Mouse (Mus musculus) neural tube, embryonic 14.5 days (tissue): ENCODE results near the gene Arfrp1. TPM values are rescaled to one million over a fixed set of nuclear protein-coding genes. Genes with fewer than 3 reads are reported as not detected.

Source experiments
- ATAC-seq: fragments of 200-750 bp; cut with Nextera tagmentation; 2 replicates; pipeline ENCODE4 v1.8.0; 2017; ENCODE audit warnings: low read depth, mild to moderate bottlenecking, moderate TSS enrichment, moderate library complexity
- H3K27ac ChIP-seq: fragments of 300-500 bp; sonication (generic); 2 replicates; pipeline ENCODE4 v1.5.1; 2014; ENCODE audit warnings: low read depth, mild to moderate bottlenecking, control low read depth, low read length, moderate library complexity, mixed read lengths
- H3K27me3 ChIP-seq: fragments of 300-500 bp; sonication (generic); 2 replicates; pipeline ENCODE4 v1.6.1; 2014; ENCODE audit warnings: low read length; ENCODE audit not compliant: control insufficient read depth, insufficient read depth
- H3K36me3 ChIP-seq: fragments of 300-500 bp; sonication (generic); 2 replicates; pipeline ENCODE4 v1.6.1; 2014; ENCODE audit warnings: low read length, mixed read lengths; ENCODE audit not compliant: control insufficient read depth, insufficient read depth
- H3K4me1 ChIP-seq: fragments of 300-500 bp; sonication (generic); 2 replicates; pipeline ENCODE4 v1.6.1; 2014; ENCODE audit warnings: low read length; ENCODE audit not compliant: control insufficient read depth, insufficient read depth
- H3K4me2 ChIP-seq: fragments of 300-500 bp; sonication (generic); 2 replicates; pipeline ENCODE4 v1.6.1; 2014; ENCODE audit warnings: mild to moderate bottlenecking, low read depth, low read length, control low read depth
- H3K4me3 ChIP-seq: fragments of 300-500 bp; sonication (generic); 2 replicates; pipeline ENCODE4 v1.5.1; 2014; ENCODE audit warnings: low read depth, low read length, control low read depth, mixed read lengths
- H3K9ac ChIP-seq: fragments of 300-500 bp; sonication (generic); replicated peaks from 2 replicates; pipeline ENCODE4 v1.6.1; 2014; ENCODE audit warnings: low read depth, mild to moderate bottlenecking, control low read depth, low read length, mixed read lengths
- H3K9me3 ChIP-seq: fragments of 300-500 bp; sonication (generic); 2 replicates; pipeline ENCODE4 v1.6.1; 2016; ENCODE audit warnings: low read length; ENCODE audit not compliant: control insufficient read depth
- WGBS: fragments of 180-500 bp; shearing (Covaris S2); extraction: QIAGEN DNeasy Blood & Tissue Kit; methylation state at CpG from one replicate; pipeline ENCODE4 v1.1.7; 2014; 5-methylcytosine and 5-hydroxymethylcytosine counted together
- polyA plus RNA-seq: library from polyadenylated mRNA; unstranded; fragments of >200 nt; fragmentation: Nextera tagmentation; extraction: Ambion mirVana; gene quantifications from 2 replicates; pipeline ENCODE4 v1.2.1, GENCODE M21; 2014

Arfrp1 gene
- polyA plus RNA-seq, 1 experiment from 2014 or later = 66.0 TPM

- 95% methylated on average over 5 of the region's 5 CpGs for WGBS
Observed at GRCm38 (mm10) chr2:181381107-181381506, 15.9 kb upstream of the Arfrp1 start.

GRCm38 (mm10) chr2:181380251-181380650 is 15.0 kb upstream of the Arfrp1 start:
- Histone ChIP-seq H3K4me1 (no peaks in the 10 kb centered on the region), H3K27me3 (no peaks in the 10 kb centered on the region), H3K9ac (no peak overlapping the region), H3K4me3 (no peak overlapping the region), H3K9me3 (no peaks in the 10 kb centered on the region), H3K27ac (no peak overlapping the region), H3K4me2 (no peak overlapping the region), H3K36me3 (peaks cover 44% of the 10 kb centered on the region)
- WGBS = 92% methylated on average over 5 of the region's 5 CpGs
- ATAC-seq = no peak

More at GRCm38 (mm10) chr2:181381107-181381506, 15.9 kb upstream of the Arfrp1 start:
- no peak overlapping the region for H3K27ac ChIP-seq
- no peaks in the 10 kb centered on the region for H3K9me3 ChIP-seq
- peaks cover 51% of the 10 kb centered on the region for H3K36me3 ChIP-seq
- H3K4me2 ChIP-seq = no peak overlapping the region
- no peak overlapping the region for H3K9ac ChIP-seq
- no peak for ATAC-seq
- no peaks in the 10 kb centered on the region for H3K27me3 ChIP-seq
- no peaks in the 10 kb centered on the region for H3K4me1 ChIP-seq
- H3K4me3 ChIP-seq = no peak overlapping the region

GRCm38 (mm10) chr2:181379778-181380177 is 14.6 kb upstream of the Arfrp1 start, which contains the start of gene Lime1:
TSS of gene Lime1 (plus strand) at chr2:181380078.
- H3K27ac ChIP-seq = no peak within 1 kb of the TSS
- H3K27me3 ChIP-seq = no peaks in the 10 kb centered on the region
- H3K4me1 ChIP-seq = no peaks in the 10 kb centered on the region
- no peak for ATAC-seq
- H3K36me3 ChIP-seq = peaks cover 39% of the 10 kb centered on the region
- no peaks in the 10 kb centered on the region for H3K9me3 ChIP-seq
- no peak within 1 kb of the TSS for H3K4me3 ChIP-seq
- 98% methylated on average over 12 of the region's 12 CpGs for WGBS
- no peak within 1 kb of the TSS for H3K9ac ChIP-seq
- H3K4me2 ChIP-seq = no peak within 1 kb of the TSS

DNA sequence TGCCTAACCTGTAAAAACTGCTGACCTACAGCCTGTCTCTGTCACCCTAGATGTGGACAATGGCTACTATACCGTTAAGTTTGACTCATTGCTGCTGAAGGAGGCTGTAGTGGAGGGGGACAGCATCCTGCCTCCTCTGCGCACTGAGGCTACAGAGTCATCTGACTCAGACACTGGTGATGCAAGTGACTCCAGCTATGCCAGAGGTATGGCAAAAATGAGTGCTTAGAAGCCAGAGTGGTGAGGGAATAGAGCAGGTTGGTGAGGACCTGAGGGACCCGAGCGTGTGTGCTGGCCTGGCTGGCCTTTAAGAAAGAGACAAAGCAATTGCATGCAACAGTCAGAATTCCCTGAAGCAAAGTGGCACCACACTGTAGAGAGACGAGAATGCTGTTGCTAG is 13.5 kb upstream of the Arfrp1 start:
- H3K27me3 ChIP-seq = no peaks in the 10 kb centered on the region
- H3K9me3 ChIP-seq = no peaks in the 10 kb centered on the region
- no peak overlapping the region for H3K27ac ChIP-seq
- no peaks in the 10 kb centered on the region for H3K4me1 ChIP-seq
- WGBS = 94% methylated on average over 5 of the region's 5 CpGs
- no peak overlapping the region for H3K4me2 ChIP-seq
- H3K4me3 ChIP-seq = no peak overlapping the region
- H3K36me3 ChIP-seq = peaks cover 38% of the 10 kb centered on the region
- H3K9ac ChIP-seq = no peak overlapping the region
- ATAC-seq = no peak

GRCm38 (mm10) chr2:181377230-181377629 is 12.0 kb upstream of the Arfrp1 start:
- H3K27me3 ChIP-seq = no peaks in the 10 kb centered on the region
- no peak overlapping the region for H3K27ac ChIP-seq
- no peak overlapping the region for H3K4me3 ChIP-seq
- 89% methylated on average over 2 of the region's 2 CpGs for WGBS
- no peak overlapping the region for H3K4me2 ChIP-seq
- H3K9ac ChIP-seq = no peak overlapping the region
- H3K9me3 ChIP-seq = no peaks in the 10 kb centered on the region
- no peak for ATAC-seq
- H3K4me1 ChIP-seq = no peaks in the 10 kb centered on the region
- H3K36me3 ChIP-seq = peaks cover 24% of the 10 kb centered on the region

DNA sequence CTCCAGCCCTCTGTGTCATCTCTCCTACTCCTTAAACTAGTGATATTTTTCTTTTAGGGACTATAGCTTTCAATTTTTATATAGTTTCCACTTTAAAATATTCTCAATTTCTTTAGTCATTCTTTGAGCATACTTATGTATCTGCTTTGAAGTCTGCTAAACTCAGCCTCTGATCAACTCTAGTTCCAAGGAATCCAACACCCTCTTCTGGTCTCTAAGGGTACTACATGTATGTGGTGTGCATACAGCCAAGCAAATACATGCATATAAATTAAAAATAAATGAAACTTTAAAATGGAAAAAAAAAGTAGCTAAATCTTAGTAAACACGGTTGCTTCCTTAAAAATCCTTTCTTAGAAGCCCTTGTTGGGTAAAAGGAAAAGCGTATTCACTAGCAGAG is 10.6 kb upstream of the Arfrp1 start:
- 97% methylated on average over 2 of the region's 2 CpGs for WGBS
- Histone ChIP-seq H3K9ac (no peak overlapping the region), H3K36me3 (peaks cover 16% of the 10 kb centered on the region; the same call in 1 of the 2 replicates), H3K4me2 (no peak overlapping the region), H3K27ac (no peak overlapping the region), H3K4me3 (no peak overlapping the region), H3K4me1 (no peaks in the 10 kb centered on the region), H3K27me3 (no peaks in the 10 kb centered on the region), H3K9me3 (no peaks in the 10 kb centered on the region)
- no peak for ATAC-seq

GRCm38 (mm10) chr2:181370001-181370400 is 4.8 kb upstream of the Arfrp1 start:
- Histone ChIP-seq H3K9ac (no peak overlapping the region), H3K4me2 (no peak overlapping the region), H3K4me3 (no peak overlapping the region), H3K27ac (no peak overlapping the region), H3K9me3 (no peaks in the 10 kb centered on the region), H3K4me1 (peaks cover 24% of the 10 kb centered on the region), H3K36me3 (0 out of 2 replicates have a peak, but pooled peaks cover 10% of the 10 kb centered on the region), H3K27me3 (no peaks in the 10 kb centered on the region)
- WGBS = 98% methylated on average over 5 of the region's 5 CpGs
- ATAC-seq = no peak

DNA sequence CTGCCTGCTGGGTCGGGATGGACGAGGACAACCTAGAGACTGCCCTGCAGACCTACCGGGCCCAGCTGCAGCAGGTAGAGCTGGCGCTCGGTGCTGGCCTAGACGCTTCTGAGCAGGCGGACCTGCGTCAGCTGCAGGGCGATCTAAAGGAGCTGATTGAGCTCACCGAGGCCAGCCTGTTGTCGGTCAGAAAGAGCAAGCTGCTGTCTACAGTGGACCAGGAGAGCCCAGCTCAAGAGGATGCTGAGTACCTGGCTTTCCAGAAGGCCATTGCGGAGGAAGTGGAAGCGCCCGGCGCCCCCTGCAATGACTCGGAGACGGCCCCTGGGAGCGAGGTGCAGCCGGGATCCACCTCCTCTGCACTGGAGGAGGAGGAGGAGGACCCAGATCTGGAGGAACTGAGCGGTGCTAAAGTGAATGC is 461 bp upstream of the Arfrp1 start:
- peak overlapping the region; percentile 94 for H3K4me3 ChIP-seq
- H3K4me2 ChIP-seq = peak overlapping the region; percentile 99
- no peaks in the 10 kb centered on the region for H3K27me3 ChIP-seq
- H3K4me1 ChIP-seq = peaks cover 30% of the 10 kb centered on the region
- H3K36me3 ChIP-seq = peaks cover 30% of the 10 kb centered on the region
- WGBS = under 1% methylated on average over 20 of the region's 20 CpGs
- H3K27ac ChIP-seq = peak overlapping the region; percentile 88
- peak overlapping the region; percentile 84 for H3K9ac ChIP-seq
- ATAC-seq = peak; percentile 75
- no peaks in the 10 kb centered on the region for H3K9me3 ChIP-seq

GRCm38 (mm10) chr2:181364487-181364859 is 731 bp downstream of the Arfrp1 start:
- no peaks in the 10 kb centered on the region for H3K27me3 ChIP-seq
- no peaks in the 10 kb centered on the region for H3K9me3 ChIP-seq
- WGBS = 13% methylated on average over 14 of the region's 14 CpGs
- H3K4me1 ChIP-seq = peaks cover 30% of the 10 kb centered on the region
- peaks cover 40% of the 10 kb centered on the region for H3K36me3 ChIP-seq
- peak overlapping the region; percentile 84 for H3K9ac ChIP-seq
- peak overlapping the region; percentile 99 for H3K4me2 ChIP-seq
- H3K4me3 ChIP-seq = peak overlapping the region; percentile 94
- peak overlapping the region; percentile 88 for H3K27ac ChIP-seq
- 0 out of 2 replicates have a peak, but pooled peaks have one; percentile 2 for ATAC-seq
